Mouse (Mus musculus) forebrain, embryonic 13.5 days (tissue): Measurements from ENCODE around the gene Sap30bp. TPM values are rescaled to one million over a fixed set of nuclear protein-coding genes. Genes with fewer than 3 reads are reported as not detected.

Experiments used
- ATAC-seq: fragments of 200-750 bp; cut with Nextera tagmentation; 2 replicates; pipeline ENCODE4 v1.8.0; 2017
- H3K27ac ChIP-seq: fragments of 300-500 bp; sonication (generic); 2 replicates; pipeline ENCODE4 v1.5.1; 2015; ENCODE audit warnings: inconsistent platforms, mild to moderate bottlenecking, moderate library complexity
- H3K27me3 ChIP-seq: fragments of 300-500 bp; sonication (generic); 2 replicates; pipeline ENCODE4 v1.6.1; 2015; ENCODE audit warnings: mild to moderate bottlenecking, inconsistent platforms
- H3K36me3 ChIP-seq: fragments of 300-500 bp; sonication (generic); 2 replicates; pipeline ENCODE4 v1.6.1; 2015; ENCODE audit warnings: mild to moderate bottlenecking, inconsistent platforms; ENCODE audit not compliant: poor library complexity, severe bottlenecking
- H3K4me1 ChIP-seq: fragments of 300-500 bp; sonication (generic); 2 replicates; pipeline ENCODE4 v1.6.1; 2015; ENCODE audit warnings: inconsistent platforms
- H3K4me2 ChIP-seq: fragments of 300-500 bp; sonication (generic); 2 replicates; pipeline ENCODE4 v1.6.1; 2015; ENCODE audit warnings: inconsistent platforms, mild to moderate bottlenecking, moderate library complexity
- H3K4me3 ChIP-seq: fragments of 300-500 bp; sonication (generic); 2 replicates; pipeline ENCODE4 v1.5.1; 2015; ENCODE audit warnings: mild to moderate bottlenecking, inconsistent platforms
- H3K9ac ChIP-seq: fragments of 300-500 bp; sonication (generic); 2 replicates; pipeline ENCODE4 v1.6.1; 2015; ENCODE audit warnings: mild to moderate bottlenecking, inconsistent platforms
- H3K9me3 ChIP-seq: fragments of 300-500 bp; sonication (generic); replicated peaks from 2 replicates; pipeline ENCODE4 v1.6.1; 2016; ENCODE audit warnings: inconsistent platforms
- WGBS: fragments of 180-500 bp; shearing (Covaris S2); methylation state at CpG from one replicate; pipeline ENCODE4 v1.1.7; 2015; 5-methylcytosine and 5-hydroxymethylcytosine counted together
- polyA plus RNA-seq: library from polyadenylated mRNA; unstranded; fragments of >200 nt; fragmentation: Nextera tagmentation; extraction: Ambion mirVana; gene quantifications from 2 replicates; pipeline ENCODE4 v1.2.1, GENCODE M21; 2015

Sap30bp gene
- polyA plus RNA-seq, 1 experiment from 2014 or later: 62.4 TPM

GRCm38 (mm10) chr11:116007095-116007850 lies 74.2 kb downstream of the Sap30bp start:
- no peak for ATAC-seq
- Histone ChIP-seq H3K27ac (no peak overlapping the region), H3K4me2 (no peak overlapping the region), H3K9me3 (no peaks in the 10 kb centered on the region), H3K9ac (no peak overlapping the region), H3K4me3 (no peak overlapping the region), H3K4me1 (peaks cover 24% of the 10 kb centered on the region), H3K27me3 (no peaks in the 10 kb centered on the region), H3K36me3 (peaks cover 19% of the 10 kb centered on the region)
- WGBS: 90% methylated on average over 28 of the region's 28 CpGs

- Histone ChIP-seq H3K4me3 (no peak overlapping the region), H3K4me1 (peaks cover 33% of the 10 kb centered on the region), H3K36me3 (peaks cover 19% of the 10 kb centered on the region), H3K9me3 (no peaks in the 10 kb centered on the region), H3K27me3 (no peaks in the 10 kb centered on the region), H3K9ac (no peak overlapping the region), H3K4me2 (no peak overlapping the region), H3K27ac (no peak overlapping the region)
- 89% methylated on average over 11 of the region's 11 CpGs for WGBS
- no peak for ATAC-seq
These were observed 75.3 kb downstream of the Sap30bp start for GRCm38 (mm10) chr11:116008411-116008810.

DNA sequence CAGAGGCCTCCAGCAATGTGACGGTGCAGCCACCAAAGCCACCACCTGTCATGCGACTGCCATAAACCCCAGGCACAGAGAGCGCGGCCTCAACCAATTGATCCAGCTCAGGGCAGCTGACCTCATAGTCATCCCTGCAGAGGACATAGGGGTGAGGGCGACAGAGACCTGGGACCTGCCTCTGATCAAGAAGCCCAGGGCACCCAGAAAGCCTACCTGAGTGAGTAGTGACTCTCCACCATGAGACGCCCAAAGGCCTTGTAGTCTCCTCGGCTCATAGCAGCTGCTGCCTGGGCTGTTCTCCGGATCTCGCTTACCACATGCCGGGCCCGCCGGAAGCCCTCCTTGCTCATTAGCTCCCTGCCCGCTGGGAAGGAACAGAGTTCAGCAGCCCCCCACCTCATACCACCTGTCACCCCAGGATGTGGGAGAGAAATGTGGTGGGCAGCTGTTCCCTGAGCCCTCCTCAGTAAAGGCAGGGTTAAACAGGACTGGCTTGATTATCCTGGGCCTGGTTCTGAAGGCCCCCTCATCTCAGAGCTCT lies 75.8 kb downstream of the Sap30bp start:
- 89% methylated on average over 13 of the region's 13 CpGs for WGBS
- H3K4me2 ChIP-seq: no peak overlapping the region
- H3K9ac ChIP-seq: 0 out of 2 replicates have a peak overlapping the region, but pooled peaks have one; percentile 9
- no peak overlapping the region for H3K4me3 ChIP-seq
- no peaks in the 10 kb centered on the region for H3K27me3 ChIP-seq
- H3K9me3 ChIP-seq: no peaks in the 10 kb centered on the region
- peaks cover 33% of the 10 kb centered on the region for H3K4me1 ChIP-seq
- H3K27ac ChIP-seq: no peak overlapping the region
- H3K36me3 ChIP-seq: peaks cover 19% of the 10 kb centered on the region
- ATAC-seq: no peak

DNA sequence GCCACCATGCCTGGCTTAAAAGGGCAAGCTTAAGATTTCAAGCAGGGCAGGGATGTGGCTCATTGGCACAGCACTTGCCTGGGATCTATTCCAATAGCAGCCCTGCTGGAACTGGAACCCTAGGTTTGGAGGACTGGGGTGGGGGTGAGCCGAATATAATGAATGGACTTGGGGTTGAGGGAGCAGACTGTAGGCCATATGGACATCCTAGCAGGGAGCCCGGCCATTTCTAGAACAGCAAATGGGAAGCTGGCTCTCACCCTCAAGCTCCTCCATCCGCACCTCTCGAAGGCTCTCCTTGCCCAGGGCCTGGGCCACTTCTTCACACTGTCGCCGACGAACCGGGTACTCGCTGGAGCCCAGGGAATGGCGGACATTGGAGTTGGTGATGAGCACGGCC lies 76.6 kb downstream of the Sap30bp start:
- Histone ChIP-seq H3K4me1 (peaks cover 31% of the 10 kb centered on the region), H3K27ac (no peak overlapping the region), H3K9ac (no peak overlapping the region), H3K27me3 (no peaks in the 10 kb centered on the region), H3K4me2 (no peak overlapping the region), H3K9me3 (no peaks in the 10 kb centered on the region), H3K36me3 (peaks cover 19% of the 10 kb centered on the region), H3K4me3 (no peak overlapping the region)
- WGBS: 92% methylated on average over 11 of the region's 11 CpGs
- no peak for ATAC-seq

GRCm38 (mm10) chr11:116010146-116010545 lies 77.1 kb downstream of the Sap30bp start:
- Histone ChIP-seq H3K4me3 (no peak overlapping the region), H3K9ac (no peak overlapping the region), H3K9me3 (no peaks in the 10 kb centered on the region), H3K36me3 (peaks cover 19% of the 10 kb centered on the region), H3K4me1 (peaks cover 31% of the 10 kb centered on the region), H3K27ac (no peak overlapping the region), H3K27me3 (no peaks in the 10 kb centered on the region), H3K4me2 (no peak overlapping the region)
- ATAC-seq: no peak
- 95% methylated on average over 8 of the region's 8 CpGs for whole genome bisulfite sequencing

GRCm38 (mm10) chr11:116010948-116011347 lies 77.9 kb downstream of the Sap30bp start:
- Histone ChIP-seq H3K27me3 (no peaks in the 10 kb centered on the region), H3K4me3 (no peak overlapping the region), H3K4me2 (no peak overlapping the region), H3K4me1 (peaks cover 27% of the 10 kb centered on the region), H3K9me3 (no peaks in the 10 kb centered on the region), H3K9ac (no peak overlapping the region), H3K36me3 (peaks cover 19% of the 10 kb centered on the region), H3K27ac (no peak overlapping the region)
- no peak for ATAC-seq
- WGBS: 87% methylated on average over 5 of the region's 5 CpGs

GRCm38 (mm10) chr11:116011529-116012261 lies 78.6 kb downstream of the Sap30bp start:
- ATAC-seq: peak; percentile 2; the same call in 1 of the 2 replicates
- peak overlapping the region; percentile 79; the same call in 1 of the 2 replicates for H3K27ac ChIP-seq

DNA sequence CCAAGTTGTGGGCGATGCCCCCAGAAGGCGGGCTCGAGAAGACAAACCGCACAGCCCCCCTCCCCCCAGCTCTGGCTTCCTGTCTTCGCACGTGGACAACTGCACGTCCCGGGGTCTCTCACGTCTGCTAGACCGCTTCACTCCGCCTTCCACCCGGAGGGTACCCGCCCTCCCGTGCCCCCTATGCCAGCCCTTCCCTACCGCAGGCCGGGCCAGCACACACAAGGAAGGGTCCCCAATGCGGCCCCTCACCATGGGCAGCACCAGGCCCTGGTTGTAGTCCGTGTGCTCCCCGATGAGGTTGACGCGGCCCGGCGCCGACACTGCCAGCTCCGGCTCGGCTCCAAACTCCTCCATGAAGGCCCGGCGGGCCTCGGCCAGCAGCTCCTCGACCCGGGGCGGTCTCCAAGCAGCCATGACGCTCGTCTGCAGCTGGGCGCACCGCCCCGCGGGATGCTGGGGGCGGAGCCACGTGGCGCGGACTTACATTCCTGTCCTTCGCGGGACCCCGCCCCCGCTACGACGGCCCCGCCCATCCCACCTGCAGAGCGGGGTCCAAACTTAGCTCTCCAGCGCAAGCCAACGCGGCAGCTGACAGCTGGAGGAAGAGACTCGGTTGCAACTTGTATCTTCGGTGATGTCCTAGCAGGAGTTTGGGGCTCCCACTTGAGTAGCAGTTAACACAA lies 79.3 kb downstream of the Sap30bp start, which contains the start of gene Galk1:
Gene Galk1, minus strand, starts transcription at position 458 of the 686 bp plus-strand sequence.
- Histone ChIP-seq H3K4me1 (peaks cover 27% of the 10 kb centered on the region), H3K27ac (peak within 1 kb of the TSS; percentile 79), H3K4me2 (peak within 1 kb of the TSS; percentile 87), H3K4me3 (peak within 1 kb of the TSS; percentile 62), H3K36me3 (peaks cover 14% of the 10 kb centered on the region), H3K27me3 (no peaks in the 10 kb centered on the region), H3K9me3 (no peaks in the 10 kb centered on the region), H3K9ac (peak within 1 kb of the TSS; percentile 79)
- peak; percentile 88 for ATAC-seq
- under 1% methylated on average over 53 of the region's 55 CpGs for WGBS

More at GRCm38 (mm10) chr11:116011529-116012261, 78.6 kb downstream of the Sap30bp start:
- Histone ChIP-seq H3K27me3 (no peaks in the 10 kb centered on the region), H3K4me1 (peaks cover 27% of the 10 kb centered on the region), H3K9me3 (no peaks in the 10 kb centered on the region), H3K36me3 (peaks cover 19% of the 10 kb centered on the region), H3K9ac (peak overlapping the region; percentile 79), H3K4me2 (peak overlapping the region; percentile 87), H3K4me3 (peak overlapping the region; percentile 62)
- WGBS: 18% methylated on average over 13 of the region's 14 CpGs

- Histone ChIP-seq H3K9ac (no peak overlapping the region), H3K9me3 (no peaks in the 10 kb centered on the region), H3K27me3 (no peaks in the 10 kb centered on the region), H3K36me3 (0 out of 2 replicates have a peak, but pooled peaks cover under 1% of the 10 kb centered on the region), H3K4me3 (no peak overlapping the region), H3K27ac (no peak overlapping the region), H3K4me2 (no peak overlapping the region), H3K4me1 (peaks cover 27% of the 10 kb centered on the region)
- no peak for ATAC-seq
- WGBS: 45% methylated on average over 8 of the region's 8 CpGs
These were observed 81.7 kb downstream of the Sap30bp start for GRCm38 (mm10) chr11:116014821-116015220.
